Mouse (Mus musculus) lung, embryonic 15.5 days (tissue): ENCODE results near the gene Ly6g6e. TPM values are rescaled to one million over a fixed set of nuclear protein-coding genes. Genes with fewer than 3 reads are reported as not detected.

Experiments
- ATAC-seq: fragments of 200-750 bp; cut with Nextera tagmentation; 2 replicates; pipeline ENCODE4 v1.8.0; 2017; ENCODE audit warnings: moderate number of reproducible peaks, borderline replicate concordance; ENCODE audit not compliant: low FRiP score, low TSS enrichment; ENCODE audit errors: extremely low read depth
- H3K27ac ChIP-seq: fragments of 300-500 bp; sonication (generic); 2 replicates; pipeline ENCODE4 v1.5.1; 2015; ENCODE audit warnings: moderate library complexity, mild to moderate bottlenecking, inconsistent platforms
- H3K27me3 ChIP-seq: fragments of 300-500 bp; sonication (generic); 2 replicates; pipeline ENCODE4 v1.6.1; 2015; ENCODE audit warnings: inconsistent platforms
- H3K36me3 ChIP-seq: fragments of 300-500 bp; sonication (generic); 2 replicates; pipeline ENCODE4 v1.6.1; 2015; ENCODE audit warnings: inconsistent platforms
- H3K4me1 ChIP-seq: fragments of 300-500 bp; sonication (generic); 2 replicates; pipeline ENCODE4 v1.6.1; 2015; ENCODE audit warnings: inconsistent platforms
- H3K4me2 ChIP-seq: fragments of 300-500 bp; sonication (generic); 2 replicates; pipeline ENCODE4 v1.6.1; 2015; ENCODE audit warnings: inconsistent platforms, mild to moderate bottlenecking, moderate library complexity
- H3K4me3 ChIP-seq: fragments of 300-500 bp; sonication (generic); 2 replicates; pipeline ENCODE4 v1.5.1; 2015; ENCODE audit warnings: mild to moderate bottlenecking, inconsistent platforms
- H3K9ac ChIP-seq: fragments of 300-500 bp; sonication (generic); 2 replicates; pipeline ENCODE4 v1.6.1; 2015; ENCODE audit warnings: inconsistent platforms
- H3K9me3 ChIP-seq: fragments of 300-500 bp; sonication (generic); 2 replicates; pipeline ENCODE4 v1.6.1; 2016; ENCODE audit warnings: inconsistent platforms
- WGBS: fragments of 180-500 bp; shearing (Covaris S2); methylation state at CpG from one replicate; pipeline ENCODE4 v1.1.7; 2015; 5-methylcytosine and 5-hydroxymethylcytosine counted together
- polyA plus RNA-seq: library from polyadenylated mRNA; unstranded; fragments of >200 nt; fragmentation: Nextera tagmentation; extraction: Ambion mirVana; gene quantifications from 2 replicates; pipeline ENCODE4 v1.2.1, GENCODE M21; 2015

The Ly6g6e gene
- polyA plus RNA-seq, 1 experiment from 2014 or later, result 0.96 TPM

- Histone ChIP-seq H3K36me3 (peaks cover 47% of the 10 kb centered on the region), H3K27ac (peak overlapping the region; percentile 99), H3K4me2 (peak overlapping the region; percentile 94), H3K9ac (peak overlapping the region; percentile 78), H3K27me3 (no peaks in the 10 kb centered on the region), H3K4me1 (peaks cover 40% of the 10 kb centered on the region), H3K4me3 (peak overlapping the region; percentile 71), H3K9me3 (no peaks in the 10 kb centered on the region)
- ATAC-seq, result no peak
- WGBS, result 66% methylated on average over 12 of the region's 12 CpGs
Observed at GRCm38 (mm10) chr17:35052271-35052798, 24.4 kb upstream of the Ly6g6e start.

- no peak for ATAC-seq
- Histone ChIP-seq H3K27ac (no peak overlapping the region), H3K27me3 (no peaks in the 10 kb centered on the region), H3K9me3 (no peaks in the 10 kb centered on the region), H3K4me1 (peaks cover 32% of the 10 kb centered on the region), H3K9ac (no peak overlapping the region), H3K36me3 (peaks cover 62% of the 10 kb centered on the region), H3K4me3 (no peak overlapping the region), H3K4me2 (no peak overlapping the region)
- 86% methylated on average over 7 of the region's 7 CpGs for WGBS
Observed at GRCm38 (mm10) chr17:35055691-35056495, 20.8 kb upstream of the Ly6g6e start.

- no peaks in the 10 kb centered on the region for H3K9me3 ChIP-seq
- no peak overlapping the region for H3K4me3 ChIP-seq
- H3K27ac ChIP-seq, result no peak overlapping the region
- H3K9ac ChIP-seq, result no peak overlapping the region
- ATAC-seq, result no peak
- H3K4me2 ChIP-seq, result no peak overlapping the region
- peaks cover 30% of the 10 kb centered on the region for H3K4me1 ChIP-seq
- H3K27me3 ChIP-seq, result no peaks in the 10 kb centered on the region
- 69% methylated on average over 3 of the region's 3 CpGs for WGBS
- peaks cover 72% of the 10 kb centered on the region for H3K36me3 ChIP-seq
Observed at GRCm38 (mm10) chr17:35057090-35057489, 19.6 kb upstream of the Ly6g6e start.

GRCm38 (mm10) chr17:35058316-35058715 is 18.4 kb upstream of the Ly6g6e start:
- 40% methylated on average over 9 of the region's 9 CpGs for WGBS
- peak overlapping the region; percentile 93 for H3K27ac ChIP-seq
- peaks cover 20% of the 10 kb centered on the region for H3K4me1 ChIP-seq
- peaks cover 67% of the 10 kb centered on the region for H3K36me3 ChIP-seq
- H3K9me3 ChIP-seq, result no peaks in the 10 kb centered on the region
- no peak overlapping the region for H3K9ac ChIP-seq
- no peaks in the 10 kb centered on the region for H3K27me3 ChIP-seq
- peak overlapping the region; percentile 77 for H3K4me3 ChIP-seq
- no peak for ATAC-seq
- peak overlapping the region; percentile 81; the same call in 1 of the 2 replicates for H3K4me2 ChIP-seq

GRCm38 (mm10) chr17:35058911-35059892 is 17.5 kb upstream of the Ly6g6e start, which contains the start of gene Ddah2:
Gene Ddah2, plus strand, starts transcription at chr17:35059035.
- peaks cover 58% of the 10 kb centered on the region for H3K36me3 ChIP-seq
- no peaks in the 10 kb centered on the region for H3K27me3 ChIP-seq
- peak; percentile 95 for ATAC-seq
- peak within 1 kb of the TSS; percentile 81 for H3K4me2 ChIP-seq
- peak within 1 kb of the TSS; percentile 77 for H3K4me3 ChIP-seq
- H3K9ac ChIP-seq, result peak within 1 kb of the TSS; percentile 79
- H3K9me3 ChIP-seq, result no peaks in the 10 kb centered on the region
- H3K4me1 ChIP-seq, result peaks cover 23% of the 10 kb centered on the region
- WGBS, result under 1% methylated on average over 57 of the region's 57 CpGs
- peak within 1 kb of the TSS; percentile 93 for H3K27ac ChIP-seq

- Histone ChIP-seq H3K36me3 (peaks cover 52% of the 10 kb centered on the region), H3K27me3 (no peaks in the 10 kb centered on the region), H3K4me3 (peak overlapping the region; percentile 77), H3K4me2 (peak overlapping the region; percentile 81), H3K9ac (peak overlapping the region; percentile 79), H3K4me1 (peaks cover 30% of the 10 kb centered on the region), H3K9me3 (no peaks in the 10 kb centered on the region), H3K27ac (no peak overlapping the region)
- ATAC-seq, result no peak
- WGBS, result 15% methylated on average over 14 of the region's 14 CpGs
Observed at GRCm38 (mm10) chr17:35060071-35060470, 16.6 kb upstream of the Ly6g6e start.

- Histone ChIP-seq H3K4me1 (peaks cover 37% of the 10 kb centered on the region), H3K4me2 (peak overlapping the region; percentile 81), H3K9me3 (no peaks in the 10 kb centered on the region), H3K27me3 (no peaks in the 10 kb centered on the region), H3K9ac (no peak overlapping the region; the same call in 1 of the 2 replicates), H3K27ac (no peak overlapping the region), H3K4me3 (peak overlapping the region; percentile 77), H3K36me3 (peaks cover 44% of the 10 kb centered on the region)
- ATAC-seq, result no peak
- WGBS, result 57% methylated on average over 22 of the region's 22 CpGs
Observed at GRCm38 (mm10) chr17:35060737-35061297, 15.9 kb upstream of the Ly6g6e start.

- no peaks in the 10 kb centered on the region for H3K9me3 ChIP-seq
- peaks cover under 1% of the 10 kb centered on the region for H3K27me3 ChIP-seq
- peak overlapping the region; percentile 81; the same call in 1 of the 2 replicates for H3K4me2 ChIP-seq
- no peak for ATAC-seq
- 81% methylated on average over 8 of the region's 8 CpGs for WGBS
- no peak overlapping the region for H3K9ac ChIP-seq
- H3K27ac ChIP-seq, result no peak overlapping the region
- H3K4me1 ChIP-seq, result peaks cover 40% of the 10 kb centered on the region
- no peak overlapping the region for H3K4me3 ChIP-seq
- peaks cover 40% of the 10 kb centered on the region for H3K36me3 ChIP-seq
Observed at GRCm38 (mm10) chr17:35061299-35061698, 15.4 kb upstream of the Ly6g6e start.

GRCm38 (mm10) chr17:35063466-35063865 is 13.2 kb upstream of the Ly6g6e start:
- Histone ChIP-seq H3K27me3 (peaks cover 13% of the 10 kb centered on the region), H3K4me2 (no peak overlapping the region), H3K27ac (no peak overlapping the region), H3K4me1 (peaks cover 35% of the 10 kb centered on the region), H3K4me3 (no peak overlapping the region), H3K9ac (no peak overlapping the region), H3K36me3 (peaks cover 20% of the 10 kb centered on the region), H3K9me3 (no peaks in the 10 kb centered on the region)
- ATAC-seq, result no peak
- WGBS, result 82% methylated on average over 3 of the region's 3 CpGs

- Histone ChIP-seq H3K4me1 (peaks cover 32% of the 10 kb centered on the region), H3K27ac (peak overlapping the region; percentile 91), H3K27me3 (peaks cover 13% of the 10 kb centered on the region), H3K4me3 (peak overlapping the region; percentile 38), H3K9me3 (no peaks in the 10 kb centered on the region), H3K36me3 (peaks cover 20% of the 10 kb centered on the region), H3K4me2 (peak overlapping the region; percentile 71), H3K9ac (no peak overlapping the region; the same call in 1 of the 2 replicates)
- 34% methylated on average over 10 of the region's 10 CpGs for WGBS
- ATAC-seq, result no peak
Observed at GRCm38 (mm10) chr17:35064378-35064877, 12.3 kb upstream of the Ly6g6e start.
